Mouse (Mus musculus) small intestine, adult 2 months (tissue): ENCODE measurements around the gene Usp4.

Source experiments
- CTCF ChIP-seq: fragments of 200-500 bp; IDR thresholded peaks from 2 replicates; pipeline ENCODE4 v1.5.1; 2012; ENCODE audit warnings: low read depth, mild to moderate bottlenecking, control low read depth, inconsistent platforms, low read length, moderate library complexity, mixed read lengths; ENCODE audit not compliant: insufficient replicate concordance, insufficient read length; ENCODE audit errors: extremely low read depth
- POLR2A ChIP-seq: fragments of 200-500 bp; IDR thresholded peaks from 2 replicates; pipeline ENCODE4 v1.6.1; 2012; ENCODE audit warnings: low read depth, mild to moderate bottlenecking, control low read depth, inconsistent platforms, low read length, moderate library complexity

DNA sequence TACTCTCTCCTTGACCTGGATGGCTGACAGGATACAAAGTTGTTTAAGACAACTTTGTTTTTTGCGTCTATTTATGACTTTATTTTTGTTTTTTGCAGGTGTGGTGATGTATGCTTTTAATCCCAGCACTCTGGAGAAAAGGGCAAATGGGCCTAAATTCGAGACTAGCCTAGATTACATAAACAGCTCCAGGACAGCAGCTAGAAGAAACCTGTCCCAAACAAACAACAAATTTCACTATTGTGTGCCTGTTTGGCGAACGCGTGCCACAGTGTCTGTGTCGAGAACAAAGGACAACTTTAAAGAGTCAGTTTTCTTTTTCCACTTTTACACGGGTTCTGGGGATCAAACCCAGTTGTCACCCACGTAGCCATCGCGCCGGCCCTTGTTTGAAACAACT, 629 bp upstream of the Usp4 start:
- no peak for TF ChIP-seq POLR2A
- TF ChIP-seq CTCF, result no peak
